Mouse (Mus musculus): ENCODE results near the gene Zbtb7a. TPM values are rescaled to one million over a fixed set of nuclear protein-coding genes. Genes with fewer than 3 reads are reported as not detected.

Zbtb7a gene
- total RNA-seq, 2 experiments from 2014 or later: 10.1 to 11.5 TPM

DNA sequence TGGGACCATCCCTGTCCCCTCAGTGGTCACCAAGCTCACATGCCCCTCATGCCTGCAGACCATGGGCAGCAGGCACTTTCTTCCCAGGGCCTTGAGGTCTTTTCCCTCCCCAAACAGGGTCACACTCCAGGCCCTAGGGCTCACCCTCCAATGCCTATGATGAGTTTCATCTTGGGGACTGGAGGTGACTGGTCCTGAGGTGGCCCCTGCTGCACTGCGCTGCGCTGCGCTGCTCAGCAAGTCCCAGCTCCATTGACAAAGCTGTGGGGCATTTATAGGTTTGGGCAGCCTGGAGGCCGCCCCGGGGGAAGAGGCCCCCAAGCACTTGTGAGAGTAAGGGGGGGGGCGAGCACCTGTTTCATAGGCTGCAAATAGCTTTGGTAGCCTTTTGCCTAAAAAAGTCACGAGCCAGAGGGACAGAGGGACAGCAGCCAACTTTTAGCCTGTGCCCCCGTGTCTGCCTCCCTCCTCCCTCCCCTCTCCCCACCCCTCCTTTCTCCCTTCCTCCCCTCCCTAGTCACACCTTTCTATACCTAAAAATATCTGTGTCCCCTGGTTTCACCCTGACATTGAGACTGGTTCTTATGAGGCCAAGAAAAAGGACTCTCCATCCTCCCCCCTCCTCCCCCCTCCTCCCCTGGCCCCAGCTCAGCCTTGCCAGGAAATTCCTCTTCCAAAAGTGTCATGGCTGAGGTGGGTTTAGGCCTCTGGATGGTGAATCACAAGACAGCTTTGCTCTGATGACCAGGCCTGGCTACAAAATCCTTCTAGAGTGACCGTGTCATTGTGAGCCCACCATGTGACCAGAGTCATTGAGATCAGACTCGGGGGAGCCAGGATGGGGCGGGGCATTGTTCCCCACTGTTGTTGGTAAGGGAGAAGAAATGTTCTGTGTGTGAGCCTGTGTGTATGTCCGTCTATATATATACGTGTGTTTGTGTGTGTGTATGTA lies 67.1 kb downstream of the Zbtb7a start, which contains the start of gene Nmrk2:
Nmrk2 (minus strand) TSS at position 245 of the 952 bp plus-strand sequence.
- no peak for ATAC-seq (replicated peaks; ENCODE audit: low FRiP score, poor library complexity, severe bottlenecking)

Other genes with a start within 250 kb of the Zbtb7a start
Only the 30 nearest of the 31 such genes appear.
- 12.1 and 17.6 TPM in 2 replicates for gene Timm13, start 234.3 kb upstream of the Zbtb7a start, total RNA-seq (2015; ENCODE audit: low replicate concordance)
- 14.1 and 24.7 TPM in 2 replicates for gene Timm13, start 234.3 kb upstream of the Zbtb7a start, total RNA-seq (2017; ENCODE audit: low replicate concordance)
- gene Lmnb2, start 217.0 kb upstream of the Zbtb7a start, total RNA-seq (2015; ENCODE audit: low replicate concordance): 2.7 and 7.3 TPM in 2 replicates
- gene Lmnb2, start 217.0 kb upstream of the Zbtb7a start, total RNA-seq (2017; ENCODE audit: low replicate concordance): 9.3 and 9.7 TPM in 2 replicates
- gene Gadd45b, start 205.1 kb upstream of the Zbtb7a start, total RNA-seq (2015; ENCODE audit: low replicate concordance): 2.3 and 10.6 TPM in 2 replicates
- gene Gadd45b, start 205.1 kb upstream of the Zbtb7a start, total RNA-seq (2017; ENCODE audit: low replicate concordance): 3.2 and 4.9 TPM in 2 replicates
- not detected in 2 replicates for gene Gng7, start 120.3 kb upstream of the Zbtb7a start, total RNA-seq (2015; ENCODE audit: low replicate concordance)
- gene Gng7, start 120.3 kb upstream of the Zbtb7a start, total RNA-seq (2017; ENCODE audit: low replicate concordance): not detected in 2 replicates
- gene Diras1, start 109.6 kb upstream of the Zbtb7a start, total RNA-seq (2015; ENCODE audit: low replicate concordance): not detected in 2 replicates
- not detected in 2 replicates for gene Diras1, start 109.6 kb upstream of the Zbtb7a start, total RNA-seq (2017; ENCODE audit: low replicate concordance)
- gene Slc39a3, start 97.8 kb upstream of the Zbtb7a start, total RNA-seq (2015; ENCODE audit: low replicate concordance): 2.1 and 2.5 TPM in 2 replicates
- gene Slc39a3, start 97.8 kb upstream of the Zbtb7a start, total RNA-seq (2017; ENCODE audit: low replicate concordance): 2.7 and 3.8 TPM in 2 replicates
- 6.7 and 20.3 TPM in 2 replicates for gene Sgta, start 75.0 kb upstream of the Zbtb7a start, total RNA-seq (2015; ENCODE audit: low replicate concordance)
- gene Sgta, start 75.0 kb upstream of the Zbtb7a start, total RNA-seq (2017; ENCODE audit: low replicate concordance): 14.8 and 18.1 TPM in 2 replicates
- 1.9 TPM in 1 of 2 replicates, not detected in the other for gene Thop1, start 65.2 kb upstream of the Zbtb7a start, total RNA-seq (2015; ENCODE audit: low replicate concordance)
- gene Thop1, start 65.2 kb upstream of the Zbtb7a start, total RNA-seq (2017; ENCODE audit: low replicate concordance): 3.1 and 4.1 TPM in 2 replicates
- gene Creb3l3, start 36.3 kb upstream of the Zbtb7a start, total RNA-seq (2015; ENCODE audit: low replicate concordance): not detected in 2 replicates
- gene Creb3l3, start 36.3 kb upstream of the Zbtb7a start, total RNA-seq (2017; ENCODE audit: low replicate concordance): not detected in 2 replicates
- 22.2 and 31.5 TPM in 2 replicates for gene Map2k2, start 29.3 kb upstream of the Zbtb7a start, total RNA-seq (2015; ENCODE audit: low replicate concordance)
- gene Map2k2, start 29.3 kb upstream of the Zbtb7a start, total RNA-seq (2017; ENCODE audit: low replicate concordance): 34.2 and 49.9 TPM in 2 replicates
- gene Pias4, start 32.7 kb downstream of the Zbtb7a start, total RNA-seq (2015; ENCODE audit: low replicate concordance): 4.4 and 11.3 TPM in 2 replicates
- gene Pias4, start 32.7 kb downstream of the Zbtb7a start, total RNA-seq (2017; ENCODE audit: low replicate concordance): 12.3 and 19.3 TPM in 2 replicates
- 227 and 267 TPM in 2 replicates for gene Eef2, start 41.4 kb downstream of the Zbtb7a start, total RNA-seq (2015; ENCODE audit: low replicate concordance)
- gene Eef2, start 41.4 kb downstream of the Zbtb7a start, total RNA-seq (2017; ENCODE audit: low replicate concordance): 388 and 458 TPM in 2 replicates
- 3.3 and 7.3 TPM in 2 replicates for gene Dapk3, start 47.8 kb downstream of the Zbtb7a start, total RNA-seq (2015; ENCODE audit: low replicate concordance)
- gene Dapk3, start 47.8 kb downstream of the Zbtb7a start, total RNA-seq (2017; ENCODE audit: low replicate concordance): 10.8 and 11.8 TPM in 2 replicates
- not detected in 2 replicates for gene 4930442H23Rik, start 48.6 kb downstream of the Zbtb7a start, total RNA-seq (2015; ENCODE audit: low replicate concordance)
- gene 4930442H23Rik, start 48.6 kb downstream of the Zbtb7a start, total RNA-seq (2017; ENCODE audit: low replicate concordance): not detected in 2 replicates
- not detected in 2 replicates for gene Nmrk2, start 66.8 kb downstream of the Zbtb7a start, total RNA-seq (2015; ENCODE audit: low replicate concordance)
- gene Nmrk2, start 66.8 kb downstream of the Zbtb7a start, total RNA-seq (2017; ENCODE audit: low replicate concordance): not detected in 2 replicates
- not detected in 2 replicates for gene Atcay, start 95.6 kb downstream of the Zbtb7a start, total RNA-seq (2015; ENCODE audit: low replicate concordance)
- not detected in 2 replicates for gene Atcay, start 95.6 kb downstream of the Zbtb7a start, total RNA-seq (2017; ENCODE audit: low replicate concordance)
- gene Zfr2, start 97.9 kb downstream of the Zbtb7a start, total RNA-seq (2015; ENCODE audit: low replicate concordance): not detected in 2 replicates
- not detected in 2 replicates for gene Zfr2, start 97.9 kb downstream of the Zbtb7a start, total RNA-seq (2017; ENCODE audit: low replicate concordance)
- 0.42 and 0.96 TPM in 2 replicates for gene Matk, start 117.7 kb downstream of the Zbtb7a start, total RNA-seq (2015; ENCODE audit: low replicate concordance)
- 4.3 TPM in 2 replicates for gene Matk, start 117.7 kb downstream of the Zbtb7a start, total RNA-seq (2017; ENCODE audit: low replicate concordance)
- 6.3 and 56.3 TPM in 2 replicates for gene Mrpl54, start 131.7 kb downstream of the Zbtb7a start, total RNA-seq (2015; ENCODE audit: low replicate concordance)
- 23.1 and 36.6 TPM in 2 replicates for gene Mrpl54, start 131.7 kb downstream of the Zbtb7a start, total RNA-seq (2017; ENCODE audit: low replicate concordance)
- 3.3 and 4.4 TPM in 2 replicates for gene Apba3, start 131.7 kb downstream of the Zbtb7a start, total RNA-seq (2015; ENCODE audit: low replicate concordance)
- 4.3 and 10.8 TPM in 2 replicates for gene Apba3, start 131.7 kb downstream of the Zbtb7a start, total RNA-seq (2017; ENCODE audit: low replicate concordance)
- 3.3 TPM in 1 of 2 replicates, not detected in the other for gene Tjp3, start 156.4 kb downstream of the Zbtb7a start, total RNA-seq (2015; ENCODE audit: low replicate concordance)
- gene Tjp3, start 156.4 kb downstream of the Zbtb7a start, total RNA-seq (2017; ENCODE audit: low replicate concordance): 0.60 and 1.7 TPM in 2 replicates
- 9.6 and 11.3 TPM in 2 replicates for gene Pip5k1c, start 157.7 kb downstream of the Zbtb7a start, total RNA-seq (2015; ENCODE audit: low replicate concordance)
- gene Pip5k1c, start 157.7 kb downstream of the Zbtb7a start, total RNA-seq (2017; ENCODE audit: low replicate concordance): 10.8 and 11.3 TPM in 2 replicates
- gene Cactin, start 185.9 kb downstream of the Zbtb7a start, total RNA-seq (2015; ENCODE audit: low replicate concordance): 5.6 and 6.1 TPM in 2 replicates
- 18.0 and 27.7 TPM in 2 replicates for gene Cactin, start 185.9 kb downstream of the Zbtb7a start, total RNA-seq (2017; ENCODE audit: low replicate concordance)
- not detected in 2 replicates for gene Tbxa2r, start 193.5 kb downstream of the Zbtb7a start, total RNA-seq (2015; ENCODE audit: low replicate concordance)
- gene Tbxa2r, start 193.5 kb downstream of the Zbtb7a start, total RNA-seq (2017; ENCODE audit: low replicate concordance): not detected in 2 replicates
- not detected in 2 replicates for gene Gipc3, start 208.0 kb downstream of the Zbtb7a start, total RNA-seq (2015; ENCODE audit: low replicate concordance)
- not detected in 2 replicates for gene Gipc3, start 208.0 kb downstream of the Zbtb7a start, total RNA-seq (2017; ENCODE audit: low replicate concordance)
- gene Hmg20b, start 215.3 kb downstream of the Zbtb7a start, total RNA-seq (2015; ENCODE audit: low replicate concordance): 9.2 and 14.6 TPM in 2 replicates
- gene Hmg20b, start 215.3 kb downstream of the Zbtb7a start, total RNA-seq (2017; ENCODE audit: low replicate concordance): 14.1 and 30.2 TPM in 2 replicates
- 1.9 and 2.5 TPM in 2 replicates for gene Mfsd12, start 222.3 kb downstream of the Zbtb7a start, total RNA-seq (2015; ENCODE audit: low replicate concordance)
- 8.7 and 10.6 TPM in 2 replicates for gene Mfsd12, start 222.3 kb downstream of the Zbtb7a start, total RNA-seq (2017; ENCODE audit: low replicate concordance)
- gene 4930404N11Rik, start 230.6 kb downstream of the Zbtb7a start, total RNA-seq (2015; ENCODE audit: low replicate concordance): 15.6 and 27.0 TPM in 2 replicates
- 35.7 and 41.5 TPM in 2 replicates for gene 4930404N11Rik, start 230.6 kb downstream of the Zbtb7a start, total RNA-seq (2017; ENCODE audit: low replicate concordance)
- 286 and 325 TPM in 2 replicates for gene Fzr1, start 243.3 kb downstream of the Zbtb7a start, total RNA-seq (2015; ENCODE audit: low replicate concordance)
- gene Fzr1, start 243.3 kb downstream of the Zbtb7a start, total RNA-seq (2017; ENCODE audit: low replicate concordance): 463 and 486 TPM in 2 replicates
- 10.4 and 11.7 TPM in 2 replicates for gene Dohh, start 249.2 kb downstream of the Zbtb7a start, total RNA-seq (2015; ENCODE audit: low replicate concordance)
- 32.5 and 33.7 TPM in 2 replicates for gene Dohh, start 249.2 kb downstream of the Zbtb7a start, total RNA-seq (2017; ENCODE audit: low replicate concordance)

Measured in erythroblast, adult 5-6 weeks (primary cell).